Mouse (Mus musculus) limb, embryonic 14.5 days (tissue): ENCODE results near the gene Thtpa. TPM values are rescaled to one million over a fixed set of nuclear protein-coding genes. Genes with fewer than 3 reads are reported as not detected.

ENCODE experiments used
- ATAC-seq: fragments of 200-750 bp; cut with Nextera tagmentation; 2 replicates; pipeline ENCODE4 v1.8.0; 2017; ENCODE audit warnings: low read depth, moderate number of reproducible peaks, moderate TSS enrichment; ENCODE audit not compliant: low FRiP score
- DNase-seq: peaks from one replicate; pipeline ENCODE4 v3.0.0-alpha.2; 2015; ENCODE audit warnings: low spot score
- H3K27ac ChIP-seq: fragments of 300-500 bp; sonication (generic); replicated peaks from 2 replicates; pipeline ENCODE4 v1.5.1; 2014; ENCODE audit warnings: low read depth, mild to moderate bottlenecking, low read length, moderate library complexity, mixed read lengths
- H3K27me3 ChIP-seq: fragments of 300-500 bp; sonication (generic); 2 replicates; pipeline ENCODE4 v1.6.1; 2014; ENCODE audit warnings: low read length, mixed read lengths; ENCODE audit not compliant: control insufficient read depth, insufficient read depth
- H3K36me3 ChIP-seq: fragments of 300-500 bp; sonication (generic); 2 replicates; pipeline ENCODE4 v1.6.1; 2014; ENCODE audit warnings: mild to moderate bottlenecking, low read length, moderate library complexity, mixed read lengths; ENCODE audit not compliant: control insufficient read depth, insufficient read depth
- H3K4me1 ChIP-seq: fragments of 300-500 bp; sonication (generic); 2 replicates; pipeline ENCODE4 v1.6.1; 2014; ENCODE audit warnings: antibody characterized with exemption, low read length, mixed read lengths; ENCODE audit not compliant: control insufficient read depth, insufficient read depth
- H3K4me2 ChIP-seq: fragments of 300-500 bp; sonication (generic); replicated peaks from 2 replicates; pipeline ENCODE4 v1.6.1; 2014; ENCODE audit warnings: low read depth, mild to moderate bottlenecking, low read length, moderate library complexity; ENCODE audit not compliant: severe bottlenecking
- H3K4me3 ChIP-seq: fragments of 300-500 bp; sonication (generic); replicated peaks from 2 replicates; pipeline ENCODE4 v1.5.1; 2014; ENCODE audit warnings: low read length
- H3K9ac ChIP-seq: fragments of 300-500 bp; sonication (generic); 2 replicates; pipeline ENCODE4 v1.6.1; 2014; ENCODE audit warnings: mild to moderate bottlenecking, low read depth, low read length, moderate library complexity; ENCODE audit not compliant: severe bottlenecking
- H3K9me3 ChIP-seq: fragments of 300-500 bp; sonication (generic); 2 replicates; pipeline ENCODE4 v1.6.1; 2016; ENCODE audit warnings: low read length; ENCODE audit not compliant: control insufficient read depth
- POLR2A ChIP-seq: fragments of 200-500 bp; IDR thresholded peaks from 2 replicates; pipeline ENCODE4 v1.8.0; 2012; ENCODE audit warnings: inconsistent platforms, mild to moderate bottlenecking, moderate library complexity, borderline replicate concordance; ENCODE audit not compliant: insufficient read depth, insufficient read length; ENCODE audit errors: extremely low read depth
- WGBS: fragments of 180-500 bp; shearing (Covaris S2); extraction: QIAGEN DNeasy Blood & Tissue Kit; methylation state at CpG from one replicate; pipeline ENCODE4 v1.1.7; 2014; 5-methylcytosine and 5-hydroxymethylcytosine counted together
- polyA plus RNA-seq, 2 experiments: library from polyadenylated mRNA; depleted of rRNA in 1 of 2; stranded (reverse) in 1 of 2; unstranded in 1 of 2; fragments of >200 nt; fragmentation: Nextera tagmentation in 1 of 2; extraction: Ambion mirVana in 1 of 2; gene quantifications; 2 replicates each; pipeline versions ENCODE4 v1.2.1 to v1.2.3; 2012 to 2014

The Thtpa gene
- polyA plus RNA-seq, 2 experiments, result 11.9 to 19.9 TPM

DNA sequence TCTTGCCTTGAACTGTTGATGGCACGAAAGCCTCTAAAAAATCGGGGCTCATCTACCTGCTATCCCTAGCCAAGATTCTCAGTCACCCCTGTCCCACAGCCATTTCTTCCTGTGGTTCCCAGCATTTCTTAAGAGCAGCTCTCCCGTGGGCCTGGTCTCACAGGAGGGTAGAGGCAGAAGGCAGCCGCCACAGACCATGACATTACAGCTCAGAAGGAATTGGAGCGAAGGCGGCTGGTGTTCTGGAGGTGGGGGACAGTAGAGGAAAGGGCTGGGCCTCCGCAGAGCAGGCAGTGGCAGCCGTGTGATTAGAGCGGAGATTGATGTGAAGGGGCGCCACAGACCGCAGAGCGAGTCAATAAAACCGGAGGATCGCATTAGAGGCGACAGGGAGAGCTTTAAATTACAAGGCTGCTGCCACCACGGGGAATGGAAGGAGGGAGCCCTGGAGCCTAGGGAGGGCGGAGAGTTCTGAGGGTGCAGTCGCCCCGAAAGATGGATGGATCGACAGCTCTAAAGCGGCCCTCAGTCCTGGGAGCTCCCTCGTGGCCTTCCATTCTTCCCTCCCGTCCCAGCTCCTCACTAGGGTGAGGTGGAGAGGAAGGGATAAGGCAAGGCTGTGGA is 16.1 kb upstream of the Thtpa start:
- ATAC-seq (no peak), DNase-seq (no peak)
- no peaks in the 10 kb centered on the region for H3K27me3 ChIP-seq
- H3K27ac ChIP-seq, result no peak overlapping the region
- H3K4me2 ChIP-seq, result peak overlapping the region; percentile 41
- H3K9ac ChIP-seq, result peak overlapping the region; percentile 44
- H3K4me1 ChIP-seq, result peaks cover 13% of the 10 kb centered on the region
- 5% methylated on average over 23 of the region's 23 CpGs for WGBS
- no peaks in the 10 kb centered on the region for H3K9me3 ChIP-seq
- H3K4me3 ChIP-seq, result peak overlapping the region; percentile 11; the same call in 1 of the 2 replicates
- TF ChIP-seq POLR2A, result no peak
- peaks cover 4% of the 10 kb centered on the region for H3K36me3 ChIP-seq

DNA sequence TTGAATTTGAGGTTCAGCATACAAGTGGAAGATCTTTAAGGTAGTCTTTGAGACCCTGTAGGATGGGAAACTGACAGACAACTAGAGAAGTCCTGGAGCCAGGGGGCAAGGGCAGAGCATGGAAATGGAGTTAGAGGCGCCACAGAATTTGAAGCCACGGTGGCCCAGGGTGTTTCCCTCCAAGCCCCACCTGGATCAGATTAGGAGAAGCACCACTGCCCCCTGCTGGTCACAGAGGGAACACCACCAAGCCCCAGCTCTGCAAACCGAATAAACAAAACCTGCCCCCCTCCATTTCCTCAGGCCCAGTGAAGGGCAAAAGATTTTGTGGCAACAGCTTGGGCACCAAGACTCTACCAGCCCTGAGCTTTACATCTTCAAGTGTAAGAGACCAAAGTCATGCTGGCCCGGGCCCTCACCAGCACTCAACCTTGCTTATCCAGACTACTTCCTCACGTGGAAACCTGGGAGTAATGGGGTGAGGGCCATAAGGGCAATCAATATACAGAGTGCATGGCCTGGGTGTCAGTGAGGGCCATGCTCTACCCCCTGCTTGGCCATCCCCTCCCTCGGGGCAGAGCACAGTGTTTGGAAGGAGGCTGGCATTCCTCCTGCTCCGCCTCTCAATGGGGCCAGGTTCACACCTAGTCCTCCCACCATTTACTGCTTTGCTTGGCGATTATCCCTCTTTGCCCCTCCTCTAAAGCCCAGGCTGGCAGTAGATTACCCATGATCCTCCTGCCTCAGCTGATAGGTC is 15.2 kb upstream of the Thtpa start:
- H3K4me3 ChIP-seq, result no peak overlapping the region
- TF ChIP-seq POLR2A, result no peak
- H3K27me3 ChIP-seq, result no peaks in the 10 kb centered on the region
- H3K27ac ChIP-seq, result no peak overlapping the region
- no peak; the same call in 1 of the 2 replicates for ATAC-seq
- peaks cover 13% of the 10 kb centered on the region for H3K4me1 ChIP-seq
- H3K36me3 ChIP-seq, result no peaks in the 10 kb centered on the region
- WGBS, result 19% methylated on average over 8 of the region's 8 CpGs
- DNase-seq, result peak; percentile 85
- peak overlapping the region; percentile 41; the same call in 1 of the 2 replicates for H3K4me2 ChIP-seq
- H3K9me3 ChIP-seq, result no peaks in the 10 kb centered on the region
- no peak overlapping the region; the same call in 1 of the 2 replicates for H3K9ac ChIP-seq

DNA sequence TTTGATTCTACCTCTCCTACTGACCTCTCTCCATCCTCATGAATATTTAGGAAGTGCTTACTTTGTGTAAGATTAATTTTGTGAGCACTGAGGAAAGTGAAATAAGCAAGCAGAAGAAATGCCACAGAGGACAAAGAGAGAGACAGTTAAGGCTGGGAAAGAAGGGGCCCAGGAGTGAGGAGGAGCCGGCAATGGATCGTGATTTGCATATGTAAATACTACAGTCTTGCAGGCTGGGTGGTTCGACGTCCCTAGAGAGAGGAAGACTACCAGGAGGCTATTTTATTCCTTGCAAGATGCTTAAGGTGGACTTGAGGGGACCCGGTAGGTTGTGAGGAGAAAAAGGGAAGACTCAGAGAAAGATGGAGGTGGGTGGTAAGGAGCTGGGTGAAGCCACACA is 13.5 kb upstream of the Thtpa start:
- no peak for DNase-seq

DNA sequence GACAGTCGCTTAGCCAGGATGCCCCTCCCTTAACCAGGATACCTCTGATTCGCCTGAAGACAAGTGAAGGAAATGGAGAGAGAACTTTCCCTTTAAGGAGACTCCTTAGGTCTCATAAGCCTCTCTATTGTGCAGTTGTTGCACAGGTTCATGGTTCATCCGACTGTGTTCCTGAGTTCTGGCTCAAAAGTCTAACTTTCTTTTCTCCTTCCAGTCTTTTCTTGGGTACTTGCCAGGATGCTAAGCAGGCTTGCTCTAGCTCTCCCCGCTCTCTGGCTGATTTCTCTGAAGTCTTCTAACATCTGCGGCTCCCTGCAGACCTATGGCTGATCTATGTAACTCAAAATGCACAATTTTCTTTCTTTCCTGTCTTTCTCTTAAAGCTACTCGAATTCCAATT is 11.1 kb upstream of the Thtpa start:
- Histone ChIP-seq H3K9ac (no peak overlapping the region), H3K4me3 (no peak overlapping the region), H3K27ac (no peak overlapping the region), H3K4me2 (no peak overlapping the region), H3K9me3 (no peaks in the 10 kb centered on the region), H3K27me3 (no peaks in the 10 kb centered on the region), H3K36me3 (no peaks in the 10 kb centered on the region), H3K4me1 (peaks cover 7% of the 10 kb centered on the region)
- WGBS, result 59% methylated on average over 6 of the region's 6 CpGs
- no peak for TF ChIP-seq POLR2A
- ATAC-seq (no peak), DNase-seq (peak; percentile 45)

More for the DNA sequence above, 13.5 kb upstream of the Thtpa start:
- Histone ChIP-seq H3K27me3 (no peaks in the 10 kb centered on the region), H3K9ac (no peak overlapping the region), H3K4me3 (no peak overlapping the region), H3K4me2 (no peak overlapping the region), H3K4me1 (peaks cover 13% of the 10 kb centered on the region), H3K9me3 (no peaks in the 10 kb centered on the region), H3K36me3 (no peaks in the 10 kb centered on the region), H3K27ac (no peak overlapping the region)
- ATAC-seq, result no peak
- TF ChIP-seq POLR2A, result no peak
- 24% methylated on average over 5 of the region's 5 CpGs for whole genome bisulfite sequencing

DNA sequence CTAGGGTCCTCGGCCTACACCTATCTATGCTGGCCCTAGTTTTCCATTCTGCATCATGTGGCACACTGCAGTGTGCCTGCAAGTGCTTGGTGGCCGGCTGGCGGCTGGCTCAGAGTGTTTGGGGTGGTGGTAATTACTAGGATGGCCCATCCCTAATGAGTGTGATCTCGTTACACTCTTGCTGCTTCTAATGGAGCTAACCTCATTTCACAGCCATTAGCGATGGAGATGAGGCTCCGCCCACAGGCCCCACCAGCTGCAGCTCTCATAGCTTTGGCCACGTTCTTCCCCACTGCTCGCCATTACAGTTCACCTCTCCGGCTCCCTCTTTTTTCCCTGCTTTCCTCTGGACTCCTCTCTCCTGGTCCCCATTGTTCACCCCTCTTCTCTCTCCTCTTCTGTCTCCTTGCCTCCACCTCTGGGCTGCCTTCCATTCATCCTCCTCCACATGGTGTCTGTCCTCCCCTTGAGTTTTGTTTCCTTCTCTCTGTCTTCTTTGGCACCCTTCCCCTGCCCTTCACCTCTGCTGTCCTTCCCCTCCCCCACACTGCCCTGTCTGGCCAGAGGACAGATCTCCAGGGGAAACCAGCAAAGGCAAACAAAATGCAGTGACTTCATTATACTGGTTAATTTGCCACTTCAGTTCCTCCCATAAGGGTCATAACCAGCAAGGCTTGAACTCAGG is 9.1 kb upstream of the Thtpa start:
- Histone ChIP-seq H3K27me3 (no peaks in the 10 kb centered on the region), H3K27ac (no peak overlapping the region), H3K4me3 (no peak overlapping the region), H3K4me1 (peaks cover 2% of the 10 kb centered on the region; the same call in 1 of the 2 replicates), H3K4me2 (no peak overlapping the region), H3K9ac (no peak overlapping the region), H3K9me3 (no peaks in the 10 kb centered on the region), H3K36me3 (no peaks in the 10 kb centered on the region)
- WGBS, result 42% methylated on average over 9 of the region's 9 CpGs
- no peak for ATAC-seq
- no peak for DNase-seq
- TF ChIP-seq POLR2A, result no peak
